Mouse (Mus musculus): ENCODE results near the gene Lrrc8b.

Lrrc8b gene

DNA sequence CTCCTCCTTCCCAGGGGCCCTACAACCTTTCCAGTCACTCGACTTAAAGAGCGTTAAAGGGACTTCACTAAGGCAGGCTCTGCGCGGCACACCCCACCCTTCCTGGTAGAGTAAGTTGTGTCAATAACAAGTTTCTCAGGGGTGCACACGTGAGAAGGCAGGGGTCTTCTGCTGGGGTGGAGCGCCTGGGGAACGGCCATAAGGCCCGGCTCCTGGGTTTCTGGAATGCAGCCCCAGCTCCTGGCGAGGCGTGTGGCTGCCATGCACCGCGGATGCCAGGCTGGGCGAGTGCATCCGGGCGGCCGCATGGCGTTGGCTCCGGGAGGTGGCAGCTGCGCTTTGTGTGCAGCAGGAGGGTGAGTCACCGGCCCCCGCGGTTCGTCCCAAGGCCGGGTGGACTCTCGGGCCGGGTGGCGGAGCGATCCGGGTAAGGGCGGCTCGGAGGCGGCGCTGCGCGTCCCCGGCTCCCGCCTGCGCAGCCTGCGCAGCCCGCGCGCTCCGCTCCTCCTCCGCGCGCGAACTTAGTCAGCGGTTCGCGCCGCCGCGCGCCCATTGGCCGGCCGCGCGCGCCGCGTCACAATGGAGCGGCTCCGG, at the start of gene Lrrc8b:
Lrrc8b (plus strand) TSS at position 578 of the 594 bp plus-strand sequence.
- no peak for DNase-seq (ENCODE audit: extremely low read depth, low read depth, low spot score)

DNA sequence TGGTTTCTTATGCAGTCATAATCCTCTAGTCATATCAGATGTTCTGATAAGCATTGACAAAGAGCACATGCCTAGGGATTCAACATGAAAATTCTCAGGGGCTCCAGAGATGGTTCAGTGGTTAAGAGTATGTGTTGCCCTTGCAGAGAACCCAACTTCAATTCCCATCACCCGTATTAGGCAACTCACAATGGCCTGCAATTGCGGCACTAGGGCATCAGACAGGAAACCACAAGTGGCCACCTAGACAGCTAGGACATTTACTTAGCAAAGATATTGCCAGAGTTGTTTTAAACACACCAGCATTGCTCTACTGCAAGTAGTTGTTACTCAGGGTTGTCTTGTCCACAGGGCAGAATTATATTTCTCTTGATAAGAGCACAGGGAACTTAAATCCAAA, 34.1 kb upstream of the Lrrc8b start:
- DNase-seq (ENCODE audit: extremely low read depth, low read depth, low spot score), result no peak

DNA sequence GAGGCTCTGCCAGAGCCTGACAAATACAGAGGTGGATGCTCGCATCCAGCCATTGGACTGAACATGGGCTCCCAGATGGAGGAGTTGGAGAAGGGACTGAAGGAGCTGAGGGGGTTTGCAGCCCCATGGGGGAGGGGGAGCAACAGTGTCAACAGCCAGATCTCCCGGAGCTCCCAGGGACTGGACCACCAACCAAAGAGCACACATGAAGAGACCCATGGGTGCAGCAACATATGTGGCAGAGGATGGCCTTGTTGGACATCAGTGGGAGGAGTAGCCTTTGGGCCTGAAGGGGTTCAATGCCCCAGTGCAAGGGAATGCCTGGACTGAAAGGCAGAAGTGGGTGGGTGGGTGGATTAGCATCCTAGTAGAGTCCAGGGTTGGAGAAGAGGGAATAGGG, 25.2 kb upstream of the Lrrc8b start:
- no peak for DNase-seq (ENCODE audit: extremely low read depth, low read depth, low spot score)

- DNase-seq (ENCODE audit: extremely low read depth, low read depth, low spot score), result no peak
These were observed 21.8 kb upstream of the Lrrc8b start for GRCm38 (mm10) chr5:105393731-105394130.

GRCm38 (mm10) chr5:105395188-105395587, 20.4 kb upstream of the Lrrc8b start:
- DNase-seq (ENCODE audit: extremely low read depth, low read depth, low spot score), result no peak

GRCm38 (mm10) chr5:105398966-105399365, 16.6 kb upstream of the Lrrc8b start:
- no peak for DNase-seq (ENCODE audit: extremely low read depth, low read depth, low spot score)

DNA sequence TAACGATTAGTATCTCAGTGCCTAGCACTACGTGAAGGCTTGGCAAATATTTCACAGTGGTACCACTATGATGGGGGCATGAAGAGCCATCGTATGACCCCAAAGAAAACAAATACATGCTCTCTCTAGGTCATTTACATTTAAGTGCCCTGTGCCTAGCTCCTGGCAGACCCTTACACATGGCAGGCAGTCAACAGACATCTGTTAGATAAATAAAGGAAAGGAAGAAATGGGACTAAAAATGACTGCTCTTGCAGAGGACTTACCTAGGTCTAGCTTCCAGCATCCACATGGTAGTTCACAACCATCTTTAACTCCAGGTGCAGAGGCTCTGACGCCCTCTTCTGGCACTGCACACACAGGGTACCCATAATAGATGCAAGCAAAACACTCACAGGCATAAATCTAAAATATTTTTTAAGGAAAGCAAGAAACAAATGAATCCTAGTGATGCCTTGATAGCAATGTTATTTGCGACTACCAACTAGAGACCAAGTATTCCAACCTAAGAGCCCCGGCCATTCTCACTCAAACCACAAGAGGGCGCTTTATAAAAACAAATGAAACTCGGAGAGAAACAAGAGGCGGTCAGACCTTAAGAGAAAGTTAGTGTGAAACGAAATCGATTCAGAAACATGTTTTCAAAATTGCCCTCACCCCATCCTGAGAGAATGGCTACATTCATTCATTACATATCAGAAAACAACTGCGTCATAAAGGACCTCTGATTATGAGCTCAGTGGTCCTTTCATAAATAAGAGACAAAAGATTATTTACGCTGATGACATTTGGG, 15.7 kb upstream of the Lrrc8b start:
- no peak for DNase-seq (ENCODE audit: extremely low read depth, low read depth, low spot score)

- DNase-seq (ENCODE audit: extremely low read depth, low read depth, low spot score), result no peak
These were observed 14.9 kb upstream of the Lrrc8b start for GRCm38 (mm10) chr5:105400424-105401375.

GRCm38 (mm10) chr5:105401536-105401935, 14.0 kb upstream of the Lrrc8b start:
- DNase-seq (ENCODE audit: extremely low read depth, low read depth, low spot score), result no peak

- no peak for DNase-seq (ENCODE audit: extremely low read depth, low read depth, low spot score)
These were observed 10.6 kb upstream of the Lrrc8b start for GRCm38 (mm10) chr5:105404961-105405360.

GRCm38 (mm10) chr5:105407661-105408060, 7.9 kb upstream of the Lrrc8b start:
- no peak for DNase-seq (ENCODE audit: extremely low read depth, low read depth, low spot score)

- no peak for DNase-seq (ENCODE audit: extremely low read depth, low read depth, low spot score)
These were observed 6.5 kb upstream of the Lrrc8b start for GRCm38 (mm10) chr5:105409092-105409491.

- no peak for DNase-seq (ENCODE audit: extremely low read depth, low read depth, low spot score)
These were observed 4.9 kb upstream of the Lrrc8b start for GRCm38 (mm10) chr5:105410521-105411293.

DNA sequence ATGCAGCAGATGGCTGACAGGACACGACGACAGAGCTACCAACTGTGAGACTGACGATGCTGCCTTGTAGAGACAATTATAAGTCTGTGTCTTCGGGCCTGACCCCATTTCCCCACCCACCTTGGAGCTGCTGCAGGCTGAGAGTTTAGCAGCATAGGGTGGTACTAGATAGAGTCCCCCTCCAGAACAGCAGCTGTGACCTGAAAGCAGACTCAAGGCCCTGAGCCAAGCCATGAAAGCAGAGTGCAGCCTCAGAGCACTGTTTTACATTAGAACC, 4.3 kb upstream of the Lrrc8b start:
- DNase-seq (ENCODE audit: extremely low read depth, low read depth, low spot score), result no peak

DNA sequence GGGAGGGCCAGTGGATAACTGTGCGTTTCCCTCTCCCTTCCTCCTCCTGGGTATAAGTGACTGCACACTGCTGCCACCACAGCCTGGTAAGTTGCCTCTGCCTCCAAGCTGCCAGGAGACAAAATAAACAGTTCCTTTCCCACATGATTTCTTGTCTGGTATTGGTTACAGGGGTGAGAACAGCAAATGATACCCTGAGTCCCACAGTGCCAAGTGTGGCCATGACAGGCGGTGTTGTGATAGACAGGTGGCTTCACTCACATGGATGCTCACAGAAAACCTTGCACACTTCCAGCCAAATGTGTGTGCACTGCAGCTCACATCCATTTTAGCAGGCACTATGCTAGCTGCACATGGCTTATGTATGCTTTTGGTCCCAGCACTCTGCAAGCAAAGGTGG, 3.8 kb upstream of the Lrrc8b start:
- DNase-seq (ENCODE audit: extremely low read depth, low read depth, low spot score), result no peak

GRCm38 (mm10) chr5:105412634-105413033, 2.9 kb upstream of the Lrrc8b start:
- no peak for DNase-seq (ENCODE audit: extremely low read depth, low read depth, low spot score)

DNA sequence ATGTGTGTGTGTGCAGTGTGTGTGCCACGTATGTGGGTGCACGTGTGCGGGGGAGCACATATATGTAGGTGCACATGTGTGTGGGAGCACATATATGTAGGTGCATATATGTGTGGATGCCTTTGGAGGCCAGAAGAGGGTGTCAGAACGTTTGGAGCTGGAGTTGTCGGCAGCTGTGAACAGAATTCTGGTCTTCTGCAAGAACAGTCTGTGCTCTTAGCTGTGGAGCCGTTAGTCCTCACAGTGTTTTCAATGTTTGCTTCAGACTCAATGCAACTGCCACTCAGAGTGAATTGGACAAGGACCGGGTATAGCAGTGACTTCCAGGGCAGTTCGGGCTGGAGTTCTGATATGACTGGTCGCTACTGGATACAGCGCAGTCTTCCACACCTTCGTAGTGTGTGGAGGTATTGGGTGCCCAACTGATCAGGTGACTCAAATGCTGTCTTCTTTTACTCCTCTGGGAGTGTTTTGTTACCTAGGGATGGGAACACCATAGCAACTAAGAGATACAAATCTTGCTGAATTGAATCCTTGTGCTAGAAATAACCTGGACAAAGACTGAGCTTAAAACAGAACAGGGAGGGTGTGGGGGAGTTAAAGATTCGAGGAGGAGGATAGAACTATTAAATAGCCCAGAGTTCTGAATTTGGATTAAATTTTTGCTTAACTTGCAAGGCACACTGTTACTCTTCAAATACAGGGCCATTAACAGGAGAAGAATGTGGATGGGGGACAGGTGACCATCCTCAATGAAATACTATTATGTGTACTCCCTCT, 1.0 kb upstream of the Lrrc8b start:
- DNase-seq (ENCODE audit: extremely low read depth, low read depth, low spot score), result no peak

DNA sequence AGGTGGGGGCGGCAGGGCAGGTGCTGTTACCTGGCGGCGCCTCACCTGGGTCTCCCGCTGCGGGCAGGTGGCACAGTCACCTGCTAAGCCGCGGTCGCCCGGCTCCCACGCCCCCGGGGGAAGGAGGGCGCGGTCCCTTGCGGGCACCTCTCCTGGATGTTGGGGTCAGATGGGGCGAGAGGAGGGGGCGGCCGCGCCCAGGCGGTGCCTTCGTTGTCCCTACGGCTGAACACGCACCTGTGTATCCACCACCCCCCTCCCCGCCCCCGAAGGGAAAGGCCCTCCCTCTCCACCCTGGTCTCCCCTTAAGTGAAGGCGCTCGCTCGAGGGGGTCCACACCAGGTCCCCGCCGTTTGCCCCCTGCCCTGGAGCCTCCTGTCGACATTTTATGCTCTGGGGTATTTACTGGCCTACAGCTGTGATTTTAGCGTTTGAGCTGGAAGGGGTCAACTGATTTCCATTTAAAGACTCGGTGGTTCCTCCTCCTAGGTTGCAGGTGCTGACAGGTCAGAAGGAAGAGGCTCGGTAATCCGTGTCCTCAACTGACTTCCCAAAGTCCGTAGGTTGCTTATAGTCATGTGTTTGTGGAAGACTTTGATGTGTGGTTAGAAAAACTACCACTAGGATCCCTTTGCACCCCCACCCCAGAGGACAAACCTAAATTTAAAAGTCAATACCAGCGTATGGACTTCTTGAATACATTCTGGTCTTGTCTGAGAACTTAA, 538 bp downstream of the Lrrc8b start:
- no peak for DNase-seq (ENCODE audit: extremely low read depth, low read depth, low spot score)

GRCm38 (mm10) chr5:105417217-105417616, 1.6 kb downstream of the Lrrc8b start:
- no peak for DNase-seq (ENCODE audit: extremely low read depth, low read depth, low spot score)

DNA sequence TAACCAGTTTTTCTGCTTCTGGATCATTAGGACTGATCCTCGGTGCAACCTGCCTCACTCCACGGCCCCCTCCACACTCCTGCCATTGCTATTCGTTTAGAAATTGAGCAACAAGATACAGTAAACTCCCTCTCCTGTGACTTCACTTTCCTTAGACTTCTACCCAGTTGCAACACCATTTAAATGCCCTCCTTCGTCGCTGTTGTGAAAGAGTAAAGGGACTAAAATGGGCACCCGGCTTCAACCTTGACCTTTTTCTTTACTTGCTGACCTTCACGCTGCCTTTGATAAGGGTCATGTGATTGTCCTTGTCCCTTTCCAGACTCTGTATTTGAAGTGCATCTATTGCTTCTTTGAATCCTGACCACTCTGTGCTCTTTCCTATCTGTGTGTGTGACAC, 2.8 kb downstream of the Lrrc8b start:
- peak; percentile 37 for DNase-seq (ENCODE audit: extremely low read depth, low read depth, low spot score)

All from fat pad, adult 2 months (tissue).